Mouse (Mus musculus): ENCODE measurements around the gene Otud1.

- TF ChIP-seq TAL1 (IDR thresholded peaks at IDR 0.05; ENCODE audit: low read length) (no peak), GATA1 (IDR thresholded peaks at IDR 0.05; ENCODE audit: low read length) (no peak)
Measured at GRCm38 (mm10) chr2:19682997-19683396, 25.4 kb downstream of the Otud1 start.
